Mouse (Mus musculus) macrophage (primary cell): ENCODE measurements around the gene Ccnl2. TPM values are rescaled to one million over a fixed set of nuclear protein-coding genes. Genes with fewer than 3 reads are reported as not detected.

ENCODE experiments used
- H3K27ac ChIP-seq: fragments of 350-480 bp; formaldehyde crosslinking; 2 replicates; pipeline ENCODE4 v1.9.0; 2021
- H3K36me3 ChIP-seq: fragments of 350-480 bp; formaldehyde crosslinking; 2 replicates; pipeline ENCODE4 v1.9.0; 2021; ENCODE audit errors: inconsistent target
- H3K4me3 ChIP-seq: fragments of 350-480 bp; formaldehyde crosslinking; 2 replicates; pipeline ENCODE4 v1.9.0; 2021; ENCODE audit errors: inconsistent target
- H3K79me2 ChIP-seq: fragments of 350-480 bp; formaldehyde crosslinking; 2 replicates; pipeline ENCODE4 v1.9.0; 2021; ENCODE audit errors: inconsistent target
- WGBS: methylation state at CpG from one replicate; pipeline ENCODE4 v1.1.7; 2026; ENCODE audit warnings: inconsistent platforms; ENCODE audit not compliant: missing documents; 5-methylcytosine and 5-hydroxymethylcytosine counted together
- polyA plus RNA-seq: library from polyadenylated mRNA; stranded (reverse); fragments of 250-400 nt; gene quantifications from 3 replicates; pipeline ENCODE4 v1.2.4, GENCODE M21; 2018; ENCODE audit warnings: inconsistent platforms

The Ccnl2 gene
- polyA plus RNA-seq, 1 experiment from 2014 or later = 21.9 TPM

DNA sequence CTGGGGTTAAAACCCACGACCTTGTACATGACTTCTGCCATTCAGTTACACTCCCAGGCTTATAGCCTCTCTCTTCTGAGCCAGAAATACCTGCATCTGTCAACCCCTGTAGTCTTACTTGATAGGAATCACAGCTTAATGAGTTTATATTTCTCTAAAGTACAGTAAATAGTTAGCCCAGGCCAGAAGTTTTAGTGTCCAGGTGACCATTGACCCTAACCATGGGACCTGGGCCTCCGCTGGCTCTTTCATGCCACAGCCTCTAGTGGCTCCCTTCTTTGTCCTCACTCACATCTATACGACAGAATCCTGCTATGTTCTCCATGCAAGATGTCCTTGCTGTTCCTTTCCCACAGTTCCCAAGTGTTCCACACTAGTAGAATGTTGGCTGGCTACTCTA, 4.4 kb upstream of the Ccnl2 start:
- WGBS = 94% methylated on average over 3 of the region's 3 CpGs
- peaks cover 50% of the 10 kb centered on the region for H3K79me2 ChIP-seq
- H3K4me3 ChIP-seq = no peak overlapping the region
- no peak overlapping the region for H3K27ac ChIP-seq
- H3K36me3 ChIP-seq = peaks cover 36% of the 10 kb centered on the region

DNA sequence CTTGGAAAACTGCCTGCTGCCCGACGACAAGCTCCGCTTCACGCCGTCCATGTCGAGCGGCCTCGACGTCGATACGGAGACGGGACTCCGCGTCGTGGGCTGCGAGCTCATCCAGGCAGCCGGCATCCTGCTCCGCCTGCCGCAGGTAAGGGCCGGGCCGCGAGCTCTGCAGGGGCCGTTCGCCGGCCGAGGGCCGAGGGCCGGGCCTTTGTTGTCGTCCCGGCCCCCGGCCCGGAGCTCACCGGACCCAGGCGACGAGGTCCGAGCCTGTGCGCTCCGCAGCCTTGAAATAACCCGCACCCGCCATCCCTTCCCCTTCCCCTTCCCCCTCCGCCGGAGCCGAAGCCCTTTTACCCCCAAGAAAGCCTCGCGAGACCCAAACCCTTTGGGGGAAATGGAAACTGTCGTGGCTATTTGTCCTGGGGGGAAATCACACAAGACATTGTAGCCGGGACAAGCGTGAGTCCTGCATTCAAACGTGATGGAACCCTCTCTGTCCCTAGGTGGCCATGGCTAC, 434 bp downstream of the Ccnl2 start:
- Histone ChIP-seq H3K4me3 (peak overlapping the region; percentile 93), H3K79me2 (peaks cover 58% of the 10 kb centered on the region), H3K27ac (peak overlapping the region; percentile 59), H3K36me3 (peaks cover 59% of the 10 kb centered on the region)
- WGBS = under 1% methylated on average over 44 of the region's 49 CpGs

DNA sequence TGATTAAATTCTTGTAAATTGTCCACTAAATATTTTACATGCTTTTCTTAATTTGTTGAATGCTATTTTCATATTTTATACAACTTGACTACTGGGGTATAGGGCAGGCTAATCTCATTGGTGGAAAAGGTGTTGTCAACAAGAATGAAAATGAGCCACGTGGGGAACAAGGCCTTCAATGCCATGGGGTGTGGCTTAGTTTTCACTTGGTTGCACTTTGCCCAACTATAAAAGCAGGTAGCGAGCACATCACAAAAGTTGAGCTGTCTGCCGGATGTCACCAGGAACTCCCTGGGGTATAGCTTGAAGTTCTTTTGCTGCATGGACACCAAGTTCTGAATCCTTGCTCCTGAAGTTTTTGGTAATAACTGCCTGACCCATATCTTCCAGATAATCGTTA, 5.2 kb downstream of the Ccnl2 start:
- Histone ChIP-seq H3K79me2 (peaks cover 100% of the 10 kb centered on the region), H3K36me3 (peaks cover 80% of the 10 kb centered on the region), H3K4me3 (no peak overlapping the region), H3K27ac (no peak overlapping the region)
- 94% methylated on average over 4 of the region's 4 CpGs for WGBS

DNA sequence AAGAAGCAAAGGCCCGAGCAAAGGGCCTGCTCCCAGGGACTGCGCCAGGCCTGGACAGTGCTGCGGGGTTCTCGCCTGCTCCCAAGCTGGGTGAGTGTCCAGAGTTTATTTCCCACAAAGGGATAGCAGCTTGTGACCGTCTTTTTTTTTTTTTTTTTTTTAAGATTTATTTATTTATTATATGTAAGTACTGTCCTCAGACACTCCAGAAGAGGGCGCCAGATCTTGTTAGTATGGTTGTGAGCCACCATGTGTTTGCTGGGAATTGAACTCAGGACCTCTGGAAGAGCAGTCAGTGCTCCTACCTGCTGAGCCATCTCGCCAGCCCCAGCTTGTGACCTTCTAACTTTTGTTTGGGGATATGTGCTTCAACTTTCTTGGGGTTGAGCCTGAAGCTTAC, 8.7 kb downstream of the Ccnl2 start:
- 93% methylated on average over 6 of the region's 7 CpGs for WGBS
- Histone ChIP-seq H3K4me3 (no peak overlapping the region), H3K36me3 (peaks cover 92% of the 10 kb centered on the region), H3K27ac (no peak overlapping the region), H3K79me2 (peaks cover 93% of the 10 kb centered on the region)

DNA sequence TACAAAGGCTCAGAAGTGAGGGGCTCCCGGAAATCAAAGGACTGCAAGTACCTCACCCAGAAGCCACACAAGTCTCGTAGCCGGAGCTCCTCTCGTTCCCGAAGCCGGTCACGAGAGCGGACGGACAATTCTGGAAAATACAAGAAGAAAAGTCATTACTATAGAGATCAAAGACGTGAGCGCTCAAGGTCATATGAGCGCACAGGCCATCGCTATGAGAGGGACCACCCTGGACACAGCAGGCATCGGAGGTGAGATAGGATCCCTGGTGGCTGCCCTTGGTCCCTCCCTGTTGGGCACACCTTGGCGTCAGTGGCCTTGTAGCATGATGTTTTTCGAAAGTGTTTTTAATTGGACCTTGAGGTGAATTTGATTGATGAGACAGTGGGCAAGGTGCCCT, 11.2 kb downstream of the Ccnl2 start:
- Histone ChIP-seq H3K36me3 (peaks cover 83% of the 10 kb centered on the region), H3K27ac (no peak overlapping the region), H3K4me3 (no peak overlapping the region), H3K79me2 (peaks cover 69% of the 10 kb centered on the region)
- WGBS = 97% methylated on average over 16 of the region's 16 CpGs

DNA sequence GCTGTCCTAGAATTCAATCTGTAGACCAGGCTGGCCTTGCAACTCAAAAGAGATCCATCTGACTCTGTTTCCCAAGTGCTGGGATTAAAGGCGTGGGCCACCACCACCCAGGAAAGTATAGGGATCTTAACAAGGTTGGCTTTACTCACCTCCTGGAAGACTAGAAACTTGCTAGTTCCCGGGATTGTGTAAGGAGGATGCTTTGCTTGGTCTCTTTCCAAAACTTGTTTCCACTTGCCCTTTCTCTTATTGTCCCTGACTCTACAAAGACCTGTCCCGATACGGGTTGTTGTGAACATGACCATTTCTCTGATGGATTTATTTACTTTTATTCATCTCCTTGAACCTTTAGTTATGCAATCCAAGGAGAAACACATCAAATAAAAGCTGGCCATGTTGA, 17.6 kb downstream of the Ccnl2 start:
- Histone ChIP-seq H3K27ac (no peak overlapping the region), H3K79me2 (peaks cover 24% of the 10 kb centered on the region), H3K4me3 (no peak overlapping the region), H3K36me3 (peaks cover 20% of the 10 kb centered on the region)
- WGBS = 93% methylated on average over 4 of the region's 4 CpGs

DNA sequence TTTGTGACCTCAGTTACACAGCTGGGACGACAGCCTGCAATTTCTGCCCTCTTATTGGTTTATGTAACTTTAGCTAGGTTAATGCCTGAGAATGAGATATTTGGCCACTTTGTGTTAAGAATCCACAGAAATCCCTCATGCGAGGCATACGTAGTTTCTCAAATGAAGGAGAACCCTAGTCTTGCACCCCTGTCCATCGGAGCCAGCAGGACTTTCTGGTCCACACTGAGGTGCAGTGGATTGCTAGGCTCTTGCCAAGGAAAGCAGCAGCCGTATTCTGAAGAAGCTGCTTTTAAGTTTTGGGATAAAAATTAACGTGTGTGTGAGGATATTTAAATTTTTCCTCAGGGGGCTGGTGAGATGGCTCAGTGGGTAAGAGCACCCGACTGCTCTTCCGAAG, 18.3 kb downstream of the Ccnl2 start:
- peak overlapping the region; percentile 81 for H3K27ac ChIP-seq
- H3K36me3 ChIP-seq = peaks cover 13% of the 10 kb centered on the region; the same call in 1 of the 2 replicates
- WGBS = 63% methylated on average over 6 of the region's 8 CpGs

DNA sequence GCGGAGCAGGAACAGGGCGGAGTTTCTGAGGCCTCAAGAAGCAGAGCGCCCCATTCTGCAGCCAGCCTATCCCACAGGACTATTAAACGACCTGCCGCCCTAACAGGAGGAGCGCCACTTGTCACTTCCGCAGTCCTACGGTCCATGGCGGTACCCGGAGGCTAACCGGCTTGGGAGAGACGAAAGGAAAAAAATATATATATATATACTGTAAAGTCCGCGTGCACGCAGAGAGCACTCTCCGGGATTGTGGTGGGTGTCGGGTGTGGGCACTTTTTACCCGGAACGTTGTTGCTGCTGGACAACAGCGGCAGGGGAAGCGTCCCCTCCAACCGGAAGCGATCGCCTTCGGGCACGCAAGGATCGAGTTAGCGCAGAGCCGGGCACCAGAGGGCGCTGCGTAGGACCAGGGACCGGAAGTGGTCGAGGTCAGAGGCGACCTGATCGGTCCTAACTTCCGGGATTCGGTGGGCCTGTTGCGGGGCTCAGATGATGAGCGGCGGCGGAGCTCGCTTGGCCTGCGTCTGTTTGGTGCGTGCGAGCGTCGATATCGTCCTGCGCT, 19.0 kb downstream of the Ccnl2 start, which contains the start of gene Aurkaip1:
Aurkaip1 (plus strand) TSS at position 68 of the 562 bp plus-strand sequence.
- Histone ChIP-seq H3K36me3 (peaks cover 13% of the 10 kb centered on the region; the same call in 1 of the 2 replicates), H3K27ac (peak within 1 kb of the TSS; percentile 81), H3K4me3 (peak within 1 kb of the TSS; percentile 81), H3K79me2 (peaks cover 19% of the 10 kb centered on the region)
- under 1% methylated on average over 48 of the region's 49 CpGs for WGBS

More for the DNA sequence above, 18.3 kb downstream of the Ccnl2 start:
- Histone ChIP-seq H3K4me3 (peak overlapping the region; percentile 81; the same call in 1 of the 2 replicates), H3K79me2 (peaks cover 19% of the 10 kb centered on the region)

DNA sequence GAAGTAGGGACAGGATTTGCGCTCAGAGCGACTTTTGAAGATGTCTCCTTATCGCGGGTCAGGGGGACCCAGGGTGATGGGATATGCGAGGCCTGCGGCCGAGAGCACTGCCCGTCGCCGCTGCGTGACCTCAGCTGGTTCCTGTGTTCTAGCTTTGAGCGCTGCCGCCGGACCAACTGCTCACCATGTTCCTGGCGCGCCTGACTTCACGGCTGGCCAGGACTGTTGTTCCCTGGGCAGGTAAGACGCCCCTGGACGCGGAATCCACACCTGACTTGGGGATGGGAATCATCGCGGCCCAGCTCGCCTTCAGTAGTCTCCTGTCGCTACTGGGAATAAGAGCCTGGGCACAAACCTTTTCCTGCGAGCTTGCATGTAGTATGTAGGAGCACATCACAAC, 19.5 kb downstream of the Ccnl2 start:
- 1% methylated on average over 25 of the region's 25 CpGs for WGBS
- H3K79me2 ChIP-seq = peaks cover 19% of the 10 kb centered on the region
- peaks cover 9% of the 10 kb centered on the region; the same call in 1 of the 2 replicates for H3K36me3 ChIP-seq
- peak overlapping the region; percentile 81 for H3K4me3 ChIP-seq
- H3K27ac ChIP-seq = peak overlapping the region; percentile 81

DNA sequence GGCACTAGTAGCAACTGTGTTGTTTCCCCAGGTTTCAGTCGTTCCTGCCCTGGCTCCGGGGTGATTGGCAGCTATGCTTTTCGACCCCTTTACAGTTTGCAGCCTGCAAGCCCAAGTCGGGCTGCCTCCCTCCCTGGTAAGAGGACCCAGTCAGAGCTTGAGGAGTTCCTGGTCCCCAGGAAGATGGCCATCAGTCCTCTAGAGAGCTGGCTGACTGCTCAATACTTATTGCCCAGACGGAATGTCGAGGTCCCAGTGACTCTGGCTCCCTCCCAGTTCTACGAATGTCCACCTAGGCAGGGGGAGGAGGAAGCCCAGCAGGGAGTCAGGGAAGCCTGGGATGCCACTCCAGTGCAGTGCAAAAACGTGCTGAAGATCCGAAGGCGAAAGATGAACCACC, 20.0 kb downstream of the Ccnl2 start:
- peak overlapping the region; percentile 81 for H3K27ac ChIP-seq
- H3K79me2 ChIP-seq = peaks cover 19% of the 10 kb centered on the region
- 0 out of 2 replicates have a peak, but pooled peaks cover 5% of the 10 kb centered on the region for H3K36me3 ChIP-seq
- 58% methylated on average over 10 of the region's 10 CpGs for WGBS
- H3K4me3 ChIP-seq = peak overlapping the region; percentile 81

DNA sequence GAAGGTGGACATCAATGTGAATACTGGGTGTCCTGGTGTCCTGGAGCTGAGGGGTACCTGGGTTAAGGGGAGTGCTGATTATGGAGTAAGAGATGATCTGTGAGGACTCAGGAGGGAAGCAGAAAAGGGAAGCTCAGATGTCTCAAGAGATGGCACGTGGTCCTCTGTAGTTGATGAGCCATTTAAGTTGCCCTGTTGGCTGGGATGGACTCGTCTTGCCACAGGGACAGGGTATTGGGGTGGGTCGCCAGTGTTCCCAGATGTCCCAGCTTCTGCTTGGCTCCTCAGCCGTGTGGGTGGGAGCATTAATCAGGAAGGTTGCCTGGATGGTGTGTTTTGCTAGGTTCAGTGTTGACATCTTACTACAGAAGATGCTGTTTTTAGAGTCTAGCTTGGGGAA, 20.9 kb downstream of the Ccnl2 start:
- 64% methylated on average over 4 of the region's 4 CpGs for WGBS
- no peaks in the 10 kb centered on the region for H3K36me3 ChIP-seq
- no peak overlapping the region for H3K4me3 ChIP-seq
- H3K79me2 ChIP-seq = peaks cover 19% of the 10 kb centered on the region
- no peak overlapping the region for H3K27ac ChIP-seq

DNA sequence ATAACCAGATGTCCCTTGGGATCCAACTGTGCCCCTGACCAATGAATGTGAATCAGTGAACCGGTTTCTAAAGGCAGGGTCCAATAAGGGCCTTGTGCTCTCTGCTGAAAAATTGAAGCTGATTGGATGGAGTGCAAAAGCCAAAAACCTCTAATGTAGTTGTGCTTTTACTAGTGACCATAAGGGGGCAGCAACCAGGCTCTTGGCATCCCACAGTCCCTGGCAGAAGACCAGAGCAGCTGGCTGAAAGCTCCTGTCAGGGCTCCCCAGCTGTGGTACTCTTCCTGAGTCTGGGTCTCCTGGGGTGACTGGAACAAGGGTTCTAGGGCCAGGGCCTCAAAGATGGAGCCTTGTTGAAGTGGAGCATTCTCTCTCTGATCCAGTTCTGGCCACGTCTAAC, 21.5 kb downstream of the Ccnl2 start:
- Histone ChIP-seq H3K4me3 (no peak overlapping the region), H3K79me2 (peaks cover 19% of the 10 kb centered on the region), H3K36me3 (no peaks in the 10 kb centered on the region), H3K27ac (no peak overlapping the region)
- 40% methylated on average over 2 of the region's 2 CpGs for WGBS

DNA sequence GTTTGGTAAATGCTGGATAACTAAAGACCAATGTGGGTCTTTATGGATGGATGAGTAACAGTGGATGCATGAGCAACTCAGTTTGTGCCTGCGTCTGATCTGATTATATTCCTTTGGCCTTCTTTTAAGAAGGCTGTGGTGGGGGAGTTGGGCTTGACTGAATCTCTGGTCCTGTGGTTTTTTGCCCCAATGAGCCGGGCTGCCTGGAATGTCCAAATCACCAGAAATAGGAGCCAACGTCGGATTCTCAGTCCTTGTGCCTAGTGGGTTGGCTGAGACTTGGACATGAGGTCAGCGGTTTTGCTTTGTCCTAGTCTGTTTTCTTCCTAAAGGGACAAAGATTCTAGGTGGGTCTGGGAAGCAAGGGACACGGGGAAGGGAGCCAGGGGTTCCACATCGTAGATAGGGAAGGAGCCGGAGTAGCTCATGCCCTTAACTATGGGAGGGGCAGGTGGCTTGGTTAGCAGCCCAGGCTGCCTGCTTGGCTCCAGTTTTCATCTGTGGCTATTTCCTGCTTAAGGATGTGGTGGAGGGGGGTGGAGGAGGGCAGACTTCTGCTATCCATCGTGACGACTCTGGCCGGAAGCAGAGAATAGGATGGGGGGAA, 25.2 kb downstream of the Ccnl2 start:
- H3K4me3 ChIP-seq = no peak overlapping the region
- no peaks in the 10 kb centered on the region for H3K36me3 ChIP-seq
- peaks cover 9% of the 10 kb centered on the region for H3K79me2 ChIP-seq
- WGBS = 23% methylated on average over 11 of the region's 11 CpGs
- no peak overlapping the region for H3K27ac ChIP-seq

DNA sequence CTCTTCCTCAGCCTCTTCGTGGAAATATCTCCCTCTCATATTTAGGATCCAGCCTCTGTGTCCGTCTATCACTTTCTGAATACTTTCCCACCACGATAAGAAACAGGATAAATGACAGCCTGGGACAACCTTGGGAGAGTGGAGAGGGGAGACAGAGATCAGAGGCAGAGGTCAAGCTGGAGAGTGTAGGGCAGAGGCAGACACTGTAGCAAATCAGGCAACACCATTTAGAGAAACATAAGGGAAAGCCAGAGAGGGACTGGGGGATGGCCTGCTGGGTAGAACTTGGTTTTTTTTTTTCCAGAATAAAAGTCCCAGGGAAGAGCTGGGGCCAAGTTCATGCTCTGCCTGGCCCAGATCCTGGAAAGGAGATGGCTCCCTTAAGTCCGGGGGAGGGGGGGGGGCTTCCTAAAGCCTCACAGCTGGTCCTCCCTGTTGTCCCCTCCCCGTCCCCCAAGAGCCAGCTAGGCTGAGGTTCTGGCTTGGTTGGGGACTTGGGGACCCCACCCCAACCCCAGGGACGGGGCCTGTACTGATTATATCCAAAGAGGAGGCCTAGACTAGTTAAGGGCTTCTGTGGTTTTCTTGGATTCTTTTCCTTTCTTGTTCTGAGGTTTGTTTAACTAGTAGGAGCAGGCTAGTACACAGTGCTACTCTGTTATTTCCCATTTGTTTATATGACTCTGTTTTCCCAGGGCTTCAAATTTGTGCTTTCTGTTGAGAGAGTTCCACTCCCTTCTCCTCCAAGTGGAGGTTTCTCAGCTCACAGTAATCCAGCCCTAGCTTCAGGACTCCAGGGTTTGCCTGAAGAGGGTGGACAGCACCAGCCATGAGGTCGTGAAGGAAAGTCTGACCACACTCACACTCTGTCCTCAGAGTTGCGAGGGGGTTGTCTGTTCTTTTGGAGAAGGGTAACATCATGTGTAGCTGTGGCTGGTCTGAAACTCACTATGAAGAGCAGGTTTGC, 26.2 kb downstream of the Ccnl2 start:
- no peak overlapping the region for H3K4me3 ChIP-seq
- no peaks in the 10 kb centered on the region; the same call in 1 of the 2 replicates for H3K79me2 ChIP-seq
- 82% methylated on average over 8 of the region's 8 CpGs for WGBS
- no peaks in the 10 kb centered on the region for H3K36me3 ChIP-seq
- no peak overlapping the region for H3K27ac ChIP-seq
